Mouse (Mus musculus): ENCODE data around the gene Pax6.

DNA sequence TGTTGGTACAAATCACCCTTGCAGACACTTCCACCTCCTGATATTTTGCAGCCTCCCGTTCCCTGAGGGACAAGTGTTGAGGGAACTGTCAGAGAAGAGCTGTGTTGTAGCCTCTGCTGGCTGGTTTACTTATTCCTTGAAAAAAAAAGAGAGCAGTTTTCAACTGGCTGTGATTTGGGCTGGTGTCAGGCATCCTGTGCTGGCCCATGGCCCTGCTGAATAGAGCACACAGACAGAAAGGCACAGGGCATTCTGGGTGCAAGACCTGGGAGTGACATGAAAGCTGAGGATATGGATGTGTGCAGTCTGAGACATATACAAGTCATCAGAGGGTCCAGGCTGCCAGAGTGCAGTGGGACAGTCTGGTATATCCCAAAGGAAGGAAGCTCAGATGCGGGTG lies 29.9 kb downstream of the Pax6 start:
- TF ChIP-seq CTCF (IDR thresholded peaks at IDR 0.05; ENCODE audit: control insufficient read depth, insufficient read depth, insufficient read length) (no peak), MYOG (IDR thresholded peaks at IDR 0.05; ENCODE audit: control insufficient read depth, extremely low read depth, insufficient read length) (no peak), CEBPB (IDR thresholded peaks at IDR 0.05; ENCODE audit: low read depth) (no peak), USF1 (IDR thresholded peaks at IDR 0.05; ENCODE audit: low read depth) (no peak)

Data from C2C12 (cell line).